ENCODE assay signal across 8 mouse cellular contexts in the genomic region with DNA sequence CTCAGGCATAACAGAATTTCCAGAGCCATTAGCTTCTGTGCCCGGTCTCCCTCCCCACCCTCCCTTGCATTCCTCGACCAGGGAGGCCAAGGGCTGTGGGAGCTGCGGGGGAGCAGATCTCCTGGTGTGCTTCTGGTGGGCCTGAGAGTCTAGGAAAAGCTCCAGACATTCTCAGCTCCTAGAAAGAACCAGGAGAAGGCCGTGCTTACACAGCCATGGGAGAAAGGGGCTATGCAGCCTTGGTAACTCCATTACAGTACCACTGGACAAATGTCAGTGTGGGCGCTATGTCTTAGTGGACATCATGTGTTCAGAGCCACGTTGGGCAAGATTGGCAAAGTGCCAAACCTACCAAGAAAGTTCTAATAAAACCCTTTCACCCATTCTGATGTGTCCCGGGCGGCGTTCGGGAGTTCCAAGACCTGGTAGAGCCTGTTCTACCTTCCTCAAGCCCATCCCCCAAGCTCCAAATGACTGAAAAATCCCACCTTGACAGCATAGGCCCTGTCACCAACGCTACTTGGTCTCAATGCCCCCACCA. TPM values are rescaled to one million over a fixed set of nuclear protein-coding genes. Genes with fewer than 3 reads are reported as not detected.
DNase-seq lines count a peak whose midpoint lies in the region; ATAC-seq and TF ChIP-seq lines count a peak whose summit lies in the region.

No protein-coding gene starts in this region.

- no peak for TF ChIP-seq POLR2A in spleen, adult 2 months (IDR thresholded peaks at IDR 0.05; ENCODE audit: low read depth, low read length)

- no peak for TF ChIP-seq EP300 in liver, embryonic 14.5 days (IDR thresholded peaks at IDR 0.05; ENCODE audit: low read depth)

- intact Hi-C loops in gastrocnemius, postnatal 14 days (cut with DNase I; ENCODE audit: low total_unique reads): no loop called here

- peak overlapping the region; percentile 57 for H3K4me3 ChIP-seq in spleen, adult 2 months (ENCODE audit: extremely low read depth, insufficient read depth, insufficient read length)
- H3K4me3 ChIP-seq in hindbrain, embryonic 16.5 days (ENCODE audit: low read length): peak overlapping the region; percentile 87
- peak overlapping the region; percentile 67 to 92 for H3K4me3 ChIP-seq in liver, embryonic 14.5 days (ENCODE audit: insufficient read depth in 1 of 2, low read depth in 2 of 2, low read length in 2 of 2)
- peak overlapping the region; percentile 88 for H3K4me3 ChIP-seq in stomach, embryonic 14.5 days (ENCODE audit: low read depth, low read length)

- ATAC-seq in erythroblast, adult 5-6 weeks (replicated peaks; ENCODE audit: low FRiP score, poor library complexity, severe bottlenecking): peak; percentile 2; the same call in 1 of the 2 replicates
- ATAC-seq in hindbrain, embryonic 16.5 days: peak; percentile 2; the same call in 1 of the 2 replicates
- ATAC-seq in liver, embryonic 14.5 days (ENCODE audit: insufficient read depth): peak; percentile 8; the same call in 1 of the 2 replicates
- ATAC-seq in stomach, embryonic 14.5 days (ENCODE audit: insufficient number of reproducible peaks, insufficient read depth, low FRiP score, low read depth): no peak

- no peak for DNase-seq in spleen, adult 2 months (ENCODE audit: low read depth in 1 of 2, low spot score in 2 of 2)
- no peak for DNase-seq in spleen, postnatal 14 days (ENCODE audit: low spot score in 2 of 2)
- DNase-seq in liver, embryonic 14.5 days (ENCODE audit: low read depth in 3 of 3, low spot score in 3 of 3): no peak
- DNase-seq in ovary, adult 18-20 months (ENCODE audit: low spot score): no peak
- DNase-seq in gastrocnemius, postnatal 14 days: no peak

- 68% methylated on average over 11 of the region's 11 CpGs for WGBS in spleen, adult 2 months
- WGBS in hindbrain, embryonic 16.5 days: 17% methylated on average over 11 of the region's 11 CpGs
- 24% methylated on average over 11 of the region's 11 CpGs for WGBS in liver, embryonic 14.5 days (ENCODE audit: insufficient replicate concordance)
- 15% methylated on average over 11 of the region's 11 CpGs for WGBS in stomach, embryonic 14.5 days

- H3K9ac ChIP-seq in hindbrain, embryonic 16.5 days (ENCODE audit: low read depth, low read length): peak overlapping the region; percentile 90
- peak overlapping the region; percentile 94 for H3K9ac ChIP-seq in liver, embryonic 14.5 days (replicated peaks)
- H3K9ac ChIP-seq in stomach, embryonic 14.5 days (replicated peaks; ENCODE audit: low read depth, low read length): peak overlapping the region; percentile 81

- no peak for TF ChIP-seq CTCF in spleen, adult 2 months (IDR thresholded peaks at IDR 0.05; ENCODE audit: extremely low read depth, insufficient read depth, insufficient read length, insufficient replicate concordance)
- TF ChIP-seq CTCF in liver, embryonic 14.5 days (IDR thresholded peaks at IDR 0.05; ENCODE audit: low read depth): no peak

- H3K27me3 ChIP-seq in spleen, adult 2 months (ENCODE audit: control insufficient read depth, insufficient read depth, low read length): peaks cover 6% of the 10 kb centered on the region; the same call in 1 of the 2 replicates
- no peaks in the 10 kb centered on the region for H3K27me3 ChIP-seq in hindbrain, embryonic 16.5 days (replicated peaks; ENCODE audit: control insufficient read depth, insufficient read depth, low read length)
- H3K27me3 ChIP-seq in liver, embryonic 14.5 days (ENCODE audit: control insufficient read depth, insufficient read depth, low read length): no peaks in the 10 kb centered on the region
- H3K27me3 ChIP-seq in stomach, embryonic 14.5 days (ENCODE audit: control insufficient read depth, insufficient read depth, low read length): no peaks in the 10 kb centered on the region

- H3K9me3 ChIP-seq in hindbrain, embryonic 16.5 days (ENCODE audit: control insufficient read depth, low read length): no peaks in the 10 kb centered on the region
- H3K9me3 ChIP-seq in liver, embryonic 14.5 days (ENCODE audit: control insufficient read depth, low read length): no peaks in the 10 kb centered on the region
- no peaks in the 10 kb centered on the region for H3K9me3 ChIP-seq in stomach, embryonic 14.5 days (ENCODE audit: control insufficient read depth, low read depth, low read length)

- no peaks in the 10 kb centered on the region for H3K36me3 ChIP-seq in spleen, adult 2 months (ENCODE audit: control insufficient read depth, insufficient read depth, low read length)
- H3K36me3 ChIP-seq in hindbrain, embryonic 16.5 days (ENCODE audit: control insufficient read depth, insufficient read depth, low read length): no peaks in the 10 kb centered on the region
- peaks cover 24% of the 10 kb centered on the region for H3K36me3 ChIP-seq in liver, embryonic 14.5 days (replicated peaks; ENCODE audit: control insufficient read depth, insufficient read depth, low read depth)
- H3K36me3 ChIP-seq in stomach, embryonic 14.5 days (ENCODE audit: control insufficient read depth, insufficient read depth, low read length): peaks cover 3% of the 10 kb centered on the region; the same call in 1 of the 2 replicates

- H3K4me2 ChIP-seq in hindbrain, embryonic 16.5 days (ENCODE audit: low read length): peak overlapping the region; percentile 93
- H3K4me2 ChIP-seq in liver, embryonic 14.5 days (ENCODE audit: low read depth): peak overlapping the region; percentile 77
- peak overlapping the region; percentile 99 for H3K4me2 ChIP-seq in stomach, embryonic 14.5 days (replicated peaks; ENCODE audit: low read depth, low read length)

- peak overlapping the region; percentile 19; the same call in 1 of the 2 replicates for H3K27ac ChIP-seq in spleen, adult 2 months (ENCODE audit: insufficient read depth, low read length)
- no peak overlapping the region for H3K27ac ChIP-seq in hindbrain, embryonic 16.5 days (ENCODE audit: low read depth, low read length)
- H3K27ac ChIP-seq in liver, embryonic 14.5 days: peak overlapping the region; percentile 83
- H3K27ac ChIP-seq in stomach, embryonic 14.5 days (ENCODE audit: low read length): peak overlapping the region; percentile 82; the same call in 1 of the 2 replicates

- H3K4me1 ChIP-seq in spleen, adult 2 months (ENCODE audit: control insufficient read depth, insufficient read depth, insufficient read length): peaks cover 12% of the 10 kb centered on the region
- peaks cover 19% of the 10 kb centered on the region for H3K4me1 ChIP-seq in hindbrain, embryonic 16.5 days (ENCODE audit: control insufficient read depth, insufficient read depth, low read depth, low read length)
- H3K4me1 ChIP-seq in liver, embryonic 14.5 days (replicated peaks; ENCODE audit: control insufficient read depth in 2 of 2, insufficient read depth in 2 of 2, low read length in 1 of 2): peaks cover 38 to 39% of the 10 kb centered on the region in 2 experiments
- H3K4me1 ChIP-seq in stomach, embryonic 14.5 days (ENCODE audit: control insufficient read depth, insufficient read depth, low read length): peaks cover 22% of the 10 kb centered on the region; the same call in 1 of the 2 replicates

RNA-seq across cellular contexts. Expression of a gene that starts 7.7 kb away (rescaled TPM):
- polyA plus RNA-seq in spleen, adult 2 months (2012; rRNA removed): 51.3 and 72.3 TPM in 2 replicates
- total RNA-seq in erythroblast, adult 5-6 weeks (2015; ENCODE audit: low replicate concordance): 6.9 and 9.0 TPM in 2 replicates
- total RNA-seq in erythroblast, adult 5-6 weeks (2017; ENCODE audit: low replicate concordance): 45.6 and 52.7 TPM in 2 replicates
- 62.3 and 70.4 TPM in 2 replicates for polyA plus RNA-seq in hindbrain, embryonic 16.5 days (2015; fragmentation: Nextera tagmentation; extraction: Ambion mirVana)
- polyA plus RNA-seq in liver, embryonic 14.5 days (2012; rRNA removed): 45.2 and 58.7 TPM in 2 replicates
- 115 and 132 TPM in 2 replicates for polyA plus RNA-seq in liver, embryonic 14.5 days (2014; fragmentation: Nextera tagmentation; extraction: Ambion mirVana)
- polyA plus RNA-seq in stomach, embryonic 14.5 days (2014; fragmentation: Nextera tagmentation; extraction: Ambion mirVana): 128 and 148 TPM in 2 replicates
- 100 to 1,000 TPM; 125 to 161 TPM for total RNA-seq in gastrocnemius, postnatal 14 days (2021)

RNA-seq across cellular contexts. Expression of a gene that starts 30.1 kb away (rescaled TPM):
- polyA plus RNA-seq in spleen, adult 2 months (2012; rRNA removed): 1.00 and 1.0 TPM in 2 replicates
- 0.19 and 1.5 TPM in 2 replicates for total RNA-seq in erythroblast, adult 5-6 weeks (2015; ENCODE audit: low replicate concordance)
- total RNA-seq in erythroblast, adult 5-6 weeks (2017; ENCODE audit: low replicate concordance): 0.34 TPM in 1 of 2 replicates, not detected in the other
- 20.4 and 22.1 TPM in 2 replicates for polyA plus RNA-seq in hindbrain, embryonic 16.5 days (2015; fragmentation: Nextera tagmentation; extraction: Ambion mirVana)
- 1.1 and 1.3 TPM in 2 replicates for polyA plus RNA-seq in liver, embryonic 14.5 days (2012; rRNA removed)
- polyA plus RNA-seq in liver, embryonic 14.5 days (2014; fragmentation: Nextera tagmentation; extraction: Ambion mirVana): 0.74 and 0.82 TPM in 2 replicates
- polyA plus RNA-seq in stomach, embryonic 14.5 days (2014; fragmentation: Nextera tagmentation; extraction: Ambion mirVana): 25.2 and 26.3 TPM in 2 replicates
- total RNA-seq in gastrocnemius, postnatal 14 days (2021): 1 to 10 TPM in 1 of 2 experiments, under 1 TPM in 1; 0.64 to 1.6 TPM

RNA-seq across cellular contexts. Expression of a gene that starts 41.1 kb away (rescaled TPM):
- 54.3 and 67.0 TPM in 2 replicates for polyA plus RNA-seq in spleen, adult 2 months (2012; rRNA removed)
- 29.7 and 57.3 TPM in 2 replicates for total RNA-seq in erythroblast, adult 5-6 weeks (2015; ENCODE audit: low replicate concordance)
- total RNA-seq in erythroblast, adult 5-6 weeks (2017; ENCODE audit: low replicate concordance): 9.8 and 20.7 TPM in 2 replicates
- 32.3 and 32.8 TPM in 2 replicates for polyA plus RNA-seq in hindbrain, embryonic 16.5 days (2015; fragmentation: Nextera tagmentation; extraction: Ambion mirVana)
- 12.7 and 17.8 TPM in 2 replicates for polyA plus RNA-seq in liver, embryonic 14.5 days (2012; rRNA removed)
- polyA plus RNA-seq in liver, embryonic 14.5 days (2014; fragmentation: Nextera tagmentation; extraction: Ambion mirVana): 9.1 and 10.5 TPM in 2 replicates
- polyA plus RNA-seq in stomach, embryonic 14.5 days (2014; fragmentation: Nextera tagmentation; extraction: Ambion mirVana): 8.9 and 11.8 TPM in 2 replicates
- total RNA-seq in gastrocnemius, postnatal 14 days (2021): 1 to 10 TPM; 2.1 to 2.2 TPM

RNA-seq across cellular contexts. Expression of a gene that starts 46.0 kb away (rescaled TPM):
- polyA plus RNA-seq in spleen, adult 2 months (2012; rRNA removed): 1.0 and 1.3 TPM in 2 replicates
- not detected in 2 replicates for total RNA-seq in erythroblast, adult 5-6 weeks (2015; ENCODE audit: low replicate concordance)
- not detected in 2 replicates for total RNA-seq in erythroblast, adult 5-6 weeks (2017; ENCODE audit: low replicate concordance)
- polyA plus RNA-seq in hindbrain, embryonic 16.5 days (2015; fragmentation: Nextera tagmentation; extraction: Ambion mirVana): 0.15 TPM in 1 of 2 replicates, not detected in the other
- polyA plus RNA-seq in liver, embryonic 14.5 days (2012; rRNA removed): 0.39 and 0.52 TPM in 2 replicates
- polyA plus RNA-seq in liver, embryonic 14.5 days (2014; fragmentation: Nextera tagmentation; extraction: Ambion mirVana): 0.25 TPM in 1 of 2 replicates, not detected in the other
- 57.0 and 67.9 TPM in 2 replicates for polyA plus RNA-seq in stomach, embryonic 14.5 days (2014; fragmentation: Nextera tagmentation; extraction: Ambion mirVana)
- total RNA-seq in gastrocnemius, postnatal 14 days (2021): not detected

RNA-seq across cellular contexts. Expression of a gene that starts 50.8 kb away (rescaled TPM):
- 104 and 141 TPM in 2 replicates for polyA plus RNA-seq in spleen, adult 2 months (2012; rRNA removed)
- total RNA-seq in erythroblast, adult 5-6 weeks (2015; ENCODE audit: low replicate concordance): 4.2 and 8.6 TPM in 2 replicates
- total RNA-seq in erythroblast, adult 5-6 weeks (2017; ENCODE audit: low replicate concordance): 14.3 and 15.8 TPM in 2 replicates
- 184 and 218 TPM in 2 replicates for polyA plus RNA-seq in hindbrain, embryonic 16.5 days (2015; fragmentation: Nextera tagmentation; extraction: Ambion mirVana)
- polyA plus RNA-seq in liver, embryonic 14.5 days (2012; rRNA removed): 63.1 and 73.1 TPM in 2 replicates
- polyA plus RNA-seq in liver, embryonic 14.5 days (2014; fragmentation: Nextera tagmentation; extraction: Ambion mirVana): 60.5 and 62.0 TPM in 2 replicates
- polyA plus RNA-seq in stomach, embryonic 14.5 days (2014; fragmentation: Nextera tagmentation; extraction: Ambion mirVana): 84.8 and 88.5 TPM in 2 replicates
- 10 to 100 TPM; 78.3 to 80.4 TPM for total RNA-seq in gastrocnemius, postnatal 14 days (2021)
